In the genomic region with DNA sequence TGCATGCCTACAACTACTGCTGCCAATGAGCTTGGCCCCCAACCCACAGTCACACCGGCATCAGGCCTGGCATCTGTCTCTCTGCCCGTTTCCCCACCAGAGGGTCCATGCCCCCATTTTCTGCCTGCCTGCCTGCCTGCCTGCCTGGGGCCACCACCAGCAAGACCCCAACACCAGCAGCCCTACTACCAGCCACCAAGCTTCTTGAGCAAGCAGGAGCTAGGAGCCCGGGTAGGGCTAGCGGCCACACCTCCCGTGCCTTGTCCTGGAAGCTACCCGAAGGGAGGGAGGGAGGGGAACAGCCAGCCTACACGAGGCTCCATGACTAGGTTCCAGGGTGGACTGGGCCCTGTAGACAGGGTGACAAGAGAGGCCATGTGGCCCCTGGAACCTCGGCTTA, we compare ENCODE assay signal across 20 mouse cellular contexts. TPM values are rescaled to one million over a fixed set of nuclear protein-coding genes. Genes with fewer than 3 reads are reported as not detected.
"Had no signal": no experiment of that assay in that cellular context is flagged by ENCODE, and none has a peak within 500 bp of the region (broad histone marks: within the 10 kb centered on the region; RNA-seq: fewer than 3 reads in every experiment).

No protein-coding gene starts in this region.

- H3K27me3 ChIP-seq: stomach, embryonic 15.5 days had no signal

- ATAC-seq: liver, embryonic 12.5 days had no signal

- H3K36me3 ChIP-seq: liver, embryonic 15.5 days had no signal

- H3K9ac ChIP-seq: liver, embryonic 12.5 days; liver, embryonic 15.5 days; neural tube, embryonic 12.5 days; stomach, embryonic 15.5 days had no signal

- DNase-seq: kidney, adult 18-20 months; kidney, adult 9 months; kidney, postnatal 14 days; kidney, postnatal 4 days; lung, adult 2 months; lung, postnatal 14 days; lung, postnatal 4 days; midbrain, embryonic 14.5 days; retina, postnatal 1 day; right cerebral cortex, postnatal 25 days; spleen, adult 18-20 months; thymus, postnatal 25 days had no signal

- H3K9me3 ChIP-seq: liver, embryonic 12.5 days; liver, embryonic 15.5 days; neural tube, embryonic 12.5 days; stomach, embryonic 15.5 days had no signal

- H3K4me2 ChIP-seq: liver, embryonic 12.5 days; liver, embryonic 15.5 days; midbrain, embryonic 11.5 days; neural tube, embryonic 12.5 days; stomach, embryonic 15.5 days had no signal

- H3K27ac ChIP-seq: liver, embryonic 12.5 days; liver, embryonic 15.5 days; neural tube, embryonic 12.5 days; stomach, embryonic 15.5 days had no signal

- H3K4me3 ChIP-seq: liver, embryonic 12.5 days; liver, embryonic 15.5 days; neural tube, embryonic 12.5 days; stomach, embryonic 15.5 days had no signal

RNA-seq across cellular contexts. Expression of gene Prrt4, which starts 22.6 kb away (rescaled TPM):
- total RNA-seq: megakaryocyte progenitor cell, adult 5-6 weeks; megakaryocyte-erythroid progenitor cell, adult 5-6 weeks; neutrophil, adult 5-6 weeks had no signal
